Mouse (Mus musculus) embryo, embryonic 10 days (tissue): ENCODE data around the gene Hoxd3.
A peak's percentile ranks its signal among the peaks of the same experiment; 100 is the strongest.

Experiments used
- DNase-seq: peaks from one replicate; pipeline ENCODE4 v3.0.0-alpha.2; 2015; ENCODE audit warnings: low spot score

The Hoxd3 gene

GRCm38 (mm10) chr2:74705467-74706089 lies 6.1 kb upstream of the Hoxd3 start:
- DNase-seq, result peak; percentile 57

- DNase-seq, result no peak
Observed at GRCm38 (mm10) chr2:74706393-74706960, 5.2 kb upstream of the Hoxd3 start.

- no peak for DNase-seq
Observed at GRCm38 (mm10) chr2:74707599-74707998, 4.1 kb upstream of the Hoxd3 start.

- DNase-seq, result peak; percentile 32
Observed at GRCm38 (mm10) chr2:74708676-74709075, 3.1 kb upstream of the Hoxd3 start.

- DNase-seq, result no peak
Observed at GRCm38 (mm10) chr2:74709465-74710419, 2.0 kb upstream of the Hoxd3 start.

GRCm38 (mm10) chr2:74710929-74711543 lies 691 bp upstream of the Hoxd3 start:
- peak; percentile 45 for DNase-seq

GRCm38 (mm10) chr2:74713239-74714150 lies 1.8 kb downstream of the Hoxd3 start:
- peak; percentile 34 for DNase-seq

- peak; percentile 63 for DNase-seq
Observed at GRCm38 (mm10) chr2:74714156-74714789, 2.5 kb downstream of the Hoxd3 start.

GRCm38 (mm10) chr2:74714881-74715280 lies 3.2 kb downstream of the Hoxd3 start:
- peak; percentile 79 for DNase-seq

- DNase-seq, result peak; percentile 97
Observed at GRCm38 (mm10) chr2:74715504-74716241, 3.9 kb downstream of the Hoxd3 start.

GRCm38 (mm10) chr2:74720384-74720783 lies 8.7 kb downstream of the Hoxd3 start:
- DNase-seq, result no peak

- peak; percentile 51 for DNase-seq
Observed at GRCm38 (mm10) chr2:74720955-74721491, 9.3 kb downstream of the Hoxd3 start.

- peak; percentile 48 for DNase-seq
Observed at GRCm38 (mm10) chr2:74721882-74722281, 10.2 kb downstream of the Hoxd3 start.

GRCm38 (mm10) chr2:74722949-74723348 lies 11.2 kb downstream of the Hoxd3 start:
- no peak for DNase-seq

GRCm38 (mm10) chr2:74724244-74725015 lies 12.7 kb downstream of the Hoxd3 start:
- peak; percentile 40 for DNase-seq

- DNase-seq, result peak; percentile 52
Observed at GRCm38 (mm10) chr2:74725171-74725570, 13.4 kb downstream of the Hoxd3 start.

- peak; percentile 41 for DNase-seq
Observed at GRCm38 (mm10) chr2:74726551-74726950, 14.8 kb downstream of the Hoxd3 start, which contains the start of gene Gm28230. TSS of gene Gm28230 (plus strand) at chr2:74726728.

GRCm38 (mm10) chr2:74726973-74727639 lies 15.4 kb downstream of the Hoxd3 start:
- peak; percentile 66 for DNase-seq
